Mouse (Mus musculus) cerebellum, adult 11-12 months (tissue): Measurements from ENCODE around the gene Hoxb5.

Experiments
- DNase-seq: peaks from one replicate; pipeline ENCODE4 v3.0.0; 2022

The Hoxb5 gene

GRCm38 (mm10) chr11:96272024-96272921 lies 30.9 kb upstream of the Hoxb5 start:
- no peak for DNase-seq

DNA sequence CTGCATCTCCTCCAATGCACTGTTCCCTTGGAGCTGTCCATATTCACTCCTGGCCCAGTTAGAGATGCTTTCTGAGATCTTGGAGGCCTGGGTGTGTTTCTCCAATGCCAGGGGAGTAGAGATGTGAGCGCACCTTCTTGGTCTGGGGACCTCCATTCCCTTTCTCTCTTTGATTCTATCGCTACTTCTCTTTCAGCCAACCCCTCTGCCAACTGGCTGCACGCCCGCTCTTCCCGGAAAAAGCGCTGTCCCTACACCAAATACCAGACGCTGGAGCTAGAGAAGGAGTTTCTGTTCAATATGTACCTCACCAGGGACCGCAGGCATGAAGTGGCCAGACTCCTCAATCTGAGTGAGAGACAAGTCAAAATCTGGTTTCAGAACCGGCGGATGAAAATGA lies 28.7 kb upstream of the Hoxb5 start:
- DNase-seq: no peak

DNA sequence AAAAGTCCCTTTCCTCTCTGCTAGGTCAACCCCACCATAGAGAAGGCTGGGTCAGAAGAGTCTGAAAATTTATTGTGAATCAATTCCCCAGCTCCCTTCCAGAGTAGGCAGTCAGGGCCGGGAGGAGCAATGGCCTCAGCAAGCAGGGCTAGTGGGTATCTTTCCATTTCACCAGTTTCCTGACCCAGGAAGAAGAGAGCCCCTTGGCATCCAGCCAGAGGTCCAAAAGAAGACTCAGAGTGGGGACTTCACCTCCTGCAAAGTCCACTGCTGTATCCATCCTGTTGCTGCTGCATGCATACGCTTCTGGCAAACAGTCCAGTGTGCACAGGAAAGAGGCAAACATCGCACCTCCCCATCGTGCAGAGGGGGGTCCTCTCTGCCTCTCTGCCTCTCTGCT lies 27.2 kb upstream of the Hoxb5 start:
- no peak for DNase-seq

- no peak for DNase-seq
Measured at GRCm38 (mm10) chr11:96277151-96278044, 25.7 kb upstream of the Hoxb5 start.

DNA sequence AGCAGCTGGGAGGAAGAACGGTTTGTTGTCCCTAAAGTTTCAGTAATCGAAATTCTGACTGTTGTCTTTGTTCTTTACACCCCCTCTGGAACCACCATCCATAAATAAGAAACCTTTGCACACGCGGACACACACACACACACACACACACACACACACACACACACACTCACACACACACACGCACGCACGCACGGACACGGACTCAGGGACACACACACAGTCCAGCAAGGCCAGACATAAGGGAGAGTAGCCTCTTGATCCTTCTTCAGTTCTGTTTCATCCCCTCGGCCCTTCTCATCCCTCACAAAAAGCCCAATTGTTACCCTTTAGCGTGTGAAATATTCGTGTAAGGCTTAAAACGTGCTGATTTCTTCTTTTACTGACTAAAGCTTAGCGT lies 24.8 kb upstream of the Hoxb5 start:
- DNase-seq: no peak

- DNase-seq: peak; percentile 59
Measured at GRCm38 (mm10) chr11:96278773-96279172, 24.4 kb upstream of the Hoxb5 start.

GRCm38 (mm10) chr11:96279421-96280233 lies 23.5 kb upstream of the Hoxb5 start:
- no peak for DNase-seq

GRCm38 (mm10) chr11:96280399-96281378 lies 22.4 kb upstream of the Hoxb5 start:
- no peak for DNase-seq

DNA sequence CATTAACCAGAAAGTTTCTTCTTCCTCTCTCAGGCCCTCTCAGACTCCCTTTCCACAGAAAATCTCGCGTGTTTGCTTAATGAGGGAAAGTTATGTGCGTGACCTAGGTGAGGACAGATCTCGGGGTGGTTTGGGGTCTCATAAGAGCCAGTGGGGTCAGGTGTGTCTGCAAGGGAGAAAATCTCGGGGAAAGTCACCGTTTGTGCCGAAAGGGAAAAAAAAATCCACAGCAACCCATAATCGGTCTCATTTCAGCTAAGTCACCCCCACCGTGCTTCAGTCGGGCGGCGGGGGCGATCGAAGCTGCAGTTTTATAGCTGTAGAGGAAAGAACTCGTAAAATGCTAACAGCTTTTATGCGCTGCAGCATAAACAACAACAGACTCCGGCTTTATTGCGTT lies 21.7 kb upstream of the Hoxb5 start:
- no peak for DNase-seq

- no peak for DNase-seq
Measured at GRCm38 (mm10) chr11:96281855-96282570, 21.1 kb upstream of the Hoxb5 start, which contains the start of gene Hoxb8. Gene Hoxb8, plus strand, starts transcription at chr11:96281905.

GRCm38 (mm10) chr11:96282795-96283430 lies 20.2 kb upstream of the Hoxb5 start:
- no peak for DNase-seq

GRCm38 (mm10) chr11:96284041-96284749 lies 18.9 kb upstream of the Hoxb5 start:
- DNase-seq: no peak

- DNase-seq: no peak
Measured at GRCm38 (mm10) chr11:96284774-96285734, 18.1 kb upstream of the Hoxb5 start.

DNA sequence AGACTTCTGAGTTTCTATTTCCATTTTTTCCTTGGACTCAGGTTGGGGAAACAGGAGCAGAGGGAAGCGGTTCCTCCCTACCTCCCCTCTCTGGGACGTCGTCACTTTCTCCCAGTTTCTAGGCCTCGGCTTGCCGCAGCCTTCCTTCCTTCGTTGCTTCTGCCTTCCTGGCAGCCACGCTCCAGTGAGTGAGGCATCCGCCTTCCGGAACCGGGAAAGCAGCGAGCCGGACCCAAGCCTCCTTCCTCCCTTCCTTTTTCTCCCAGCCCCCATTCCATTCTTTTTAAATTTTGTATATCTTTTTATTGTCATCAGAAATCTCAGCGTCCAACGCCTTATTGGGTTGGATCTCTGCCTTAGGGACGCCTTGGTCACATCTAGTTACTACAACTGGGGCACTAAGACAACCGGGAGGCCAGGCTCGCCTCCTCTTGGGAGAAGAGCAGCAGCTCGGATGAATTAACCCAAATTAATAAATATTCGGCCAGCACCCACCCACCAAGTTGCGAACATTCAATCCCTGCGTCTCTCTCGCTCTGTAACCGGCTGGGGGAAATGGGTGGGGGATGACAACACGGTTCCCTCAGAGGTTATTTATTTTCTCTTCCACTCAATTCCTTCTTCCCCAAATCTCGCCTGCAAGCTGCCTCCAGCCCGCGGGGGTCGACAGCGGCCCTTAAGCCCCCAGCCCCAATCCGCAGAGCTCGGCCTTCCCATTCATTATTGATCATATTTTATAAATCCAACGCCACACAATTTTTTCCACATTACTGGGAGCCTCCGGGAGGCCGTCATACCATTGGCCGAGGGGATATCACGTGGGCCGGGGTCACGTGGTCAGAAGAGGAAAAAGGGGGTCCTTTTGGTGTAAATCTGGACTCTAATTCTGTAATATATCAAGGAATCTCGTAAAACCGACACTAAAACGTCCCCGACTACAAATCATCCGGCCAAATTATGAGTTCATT lies 17.1 kb upstream of the Hoxb5 start, which contains the start of gene Hoxb7:
Gene Hoxb7, plus strand, starts transcription at position 853 of the 968 bp plus-strand sequence.
- DNase-seq: no peak

DNA sequence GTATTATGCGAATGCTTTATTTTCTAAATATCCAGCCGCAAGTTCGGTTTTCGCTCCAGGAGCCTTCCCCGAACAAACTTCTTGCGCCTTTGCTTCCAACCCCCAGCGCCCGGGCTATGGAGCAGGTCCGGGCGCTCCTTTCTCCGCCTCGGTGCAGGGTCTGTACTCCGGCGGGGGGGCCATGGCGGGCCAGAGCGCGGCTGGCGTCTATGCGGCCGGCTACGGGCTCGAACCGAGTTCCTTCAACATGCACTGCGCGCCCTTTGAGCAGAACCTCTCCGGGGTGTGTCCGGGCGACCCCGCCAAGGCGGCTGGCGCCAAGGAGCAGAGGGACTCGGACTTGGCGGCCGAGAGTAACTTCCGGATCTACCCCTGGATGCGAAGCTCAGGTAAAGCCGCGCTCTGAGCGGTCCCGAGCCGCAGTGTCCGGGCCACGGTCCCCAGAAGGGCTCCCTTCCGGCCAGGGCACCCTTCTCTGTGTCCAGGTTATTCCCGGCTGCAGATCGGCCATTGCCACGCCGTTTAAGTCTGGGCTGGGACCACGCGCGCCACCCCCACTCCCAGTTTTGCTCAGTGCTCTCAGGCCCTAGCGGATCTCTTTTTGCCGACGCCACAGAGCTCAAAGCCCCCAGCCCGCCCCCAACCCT lies 16.3 kb upstream of the Hoxb5 start:
- no peak for DNase-seq

DNA sequence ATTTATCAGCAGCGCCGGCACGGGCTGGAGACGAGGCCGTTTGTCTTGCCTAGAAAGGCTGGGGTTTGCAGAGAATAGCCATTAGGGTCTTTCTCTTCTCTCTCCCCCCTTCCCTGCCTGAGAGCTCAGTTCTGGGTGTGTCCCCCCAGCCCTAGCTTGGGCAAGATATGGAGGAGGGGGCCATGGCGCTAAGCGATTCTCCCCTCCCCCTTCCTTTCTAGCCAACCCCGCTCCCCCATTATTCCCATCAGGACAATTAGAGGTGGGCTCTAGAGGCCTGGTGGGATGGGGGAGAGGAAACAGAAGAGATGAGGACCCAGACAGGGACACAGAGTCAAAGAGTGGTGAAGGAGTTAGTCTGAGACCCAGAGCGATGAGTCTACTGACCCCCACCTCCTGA lies 15.7 kb upstream of the Hoxb5 start:
- DNase-seq: no peak
